Mouse (Mus musculus): ENCODE data around the gene Atp9a.
A peak's percentile ranks its signal among the peaks of the same experiment; 100 is the strongest.

The Atp9a gene

GRCm38 (mm10) chr2:168681531-168681930, 60.7 kb downstream of the Atp9a start:
- peak in 1 of 2 experiments; percentile 74 for DNase-seq (ENCODE audit: low spot score in 2 of 2)

- no peak for DNase-seq (ENCODE audit: low spot score in 2 of 2)
Observed at GRCm38 (mm10) chr2:168679381-168680199, 62.6 kb downstream of the Atp9a start.

- DNase-seq (ENCODE audit: low spot score in 2 of 2), result peak; percentile 89 to 93
Observed at GRCm38 (mm10) chr2:168678662-168679294, 63.4 kb downstream of the Atp9a start.

- DNase-seq (ENCODE audit: low spot score in 2 of 2), result no peak
Observed at GRCm38 (mm10) chr2:168677650-168678049, 64.6 kb downstream of the Atp9a start.

- no peak for DNase-seq (ENCODE audit: low spot score in 2 of 2)
Observed at GRCm38 (mm10) chr2:168671724-168672123, 70.5 kb downstream of the Atp9a start.

GRCm38 (mm10) chr2:168670241-168670640, 72.0 kb downstream of the Atp9a start:
- no peak for DNase-seq (ENCODE audit: low spot score in 2 of 2)

- DNase-seq (ENCODE audit: low spot score in 2 of 2), result peak in 1 of 2 experiments; percentile 62
Observed at GRCm38 (mm10) chr2:168669762-168670161, 72.4 kb downstream of the Atp9a start.

- no peak for DNase-seq (ENCODE audit: low spot score in 2 of 2)
Observed at GRCm38 (mm10) chr2:168667745-168668144, 74.5 kb downstream of the Atp9a start.

- DNase-seq (ENCODE audit: low spot score in 2 of 2), result no peak
Observed at GRCm38 (mm10) chr2:168665680-168666079, 76.5 kb downstream of the Atp9a start.

GRCm38 (mm10) chr2:168663716-168664115, 78.5 kb downstream of the Atp9a start:
- DNase-seq (ENCODE audit: low spot score in 2 of 2), result no peak

- no peak for DNase-seq (ENCODE audit: low spot score in 2 of 2)
Observed at GRCm38 (mm10) chr2:168663216-168663615, 79.0 kb downstream of the Atp9a start.

- no peak for DNase-seq (ENCODE audit: low spot score in 2 of 2)
Observed at GRCm38 (mm10) chr2:168661802-168662201, 80.4 kb downstream of the Atp9a start.

- DNase-seq (ENCODE audit: low spot score in 2 of 2), result no peak
Observed at GRCm38 (mm10) chr2:168660344-168660743, 81.9 kb downstream of the Atp9a start.

- DNase-seq (ENCODE audit: low spot score in 2 of 2), result no peak
Observed at GRCm38 (mm10) chr2:168658551-168658950, 83.7 kb downstream of the Atp9a start.

GRCm38 (mm10) chr2:168656569-168657308, 85.5 kb downstream of the Atp9a start:
- no peak for DNase-seq (ENCODE audit: low spot score in 2 of 2)

GRCm38 (mm10) chr2:168654983-168655669, 87.1 kb downstream of the Atp9a start:
- DNase-seq (ENCODE audit: low spot score in 2 of 2), result no peak

- no peak for DNase-seq (ENCODE audit: low spot score in 2 of 2)
Observed at GRCm38 (mm10) chr2:168654482-168654881, 87.7 kb downstream of the Atp9a start.

GRCm38 (mm10) chr2:168651757-168652156, 90.5 kb downstream of the Atp9a start:
- DNase-seq (ENCODE audit: low spot score in 2 of 2), result no peak

GRCm38 (mm10) chr2:168648171-168648570, 94.0 kb downstream of the Atp9a start:
- no peak for DNase-seq (ENCODE audit: low spot score in 2 of 2)

- DNase-seq (ENCODE audit: low spot score in 2 of 2), result no peak
Observed at GRCm38 (mm10) chr2:168644855-168645254, 97.4 kb downstream of the Atp9a start.

GRCm38 (mm10) chr2:168643524-168644177, 98.6 kb downstream of the Atp9a start:
- no peak for DNase-seq (ENCODE audit: low spot score in 2 of 2)
